Mouse (Mus musculus): ENCODE measurements at regions not wholly inside any gene's neighbourhood (a gene's known extent, or its start where the extent isn't known, plus 50 kb on each side); places are given as distances from the start of the nearest gene placed in this dataset.

DNA sequence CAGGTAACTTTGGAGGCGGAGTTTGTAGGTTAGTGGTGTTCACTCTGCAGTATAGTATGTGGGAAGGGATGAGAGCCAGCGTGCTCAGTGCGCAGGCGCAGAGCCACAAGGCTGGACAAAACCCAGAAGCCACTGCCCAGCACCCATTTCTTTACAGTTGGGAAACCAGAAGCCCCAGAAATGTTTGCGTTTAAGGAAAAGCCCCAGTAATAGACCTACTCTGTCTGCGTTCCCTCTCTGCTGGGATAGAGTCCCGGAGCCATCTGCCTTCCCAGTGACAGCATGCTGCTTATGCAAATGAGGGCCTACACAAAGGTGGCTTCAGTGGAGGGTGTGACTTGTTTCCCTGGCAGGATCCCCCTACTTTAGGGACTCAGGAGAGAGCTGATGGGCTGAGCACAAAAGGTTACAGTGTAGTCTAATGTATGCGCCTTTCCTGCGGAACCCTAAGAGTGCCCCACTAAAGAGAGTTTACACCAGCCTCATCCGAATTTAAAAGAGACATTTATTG is 456.0 kb downstream of the Irx1 start:
- DNase-seq (ENCODE audit: low spot score in 2 of 2) = no peak

DNA sequence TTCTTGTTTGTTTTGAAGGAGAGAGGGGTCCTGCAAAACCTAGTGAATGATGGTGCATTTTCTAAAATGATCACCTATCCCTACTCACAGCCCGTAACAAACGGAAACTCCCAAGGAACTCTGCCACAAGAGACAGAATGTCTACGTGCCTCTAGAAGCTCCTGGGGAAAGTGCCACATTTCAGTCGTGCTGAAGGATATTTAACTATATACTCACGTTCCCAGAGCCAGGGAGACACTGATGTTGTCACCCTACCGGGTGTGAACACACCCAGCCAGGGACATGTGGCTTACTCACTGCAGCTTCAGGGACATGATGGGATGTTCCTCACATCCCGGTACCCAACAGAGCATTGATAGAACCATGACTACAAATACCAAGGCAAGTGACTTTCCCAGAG is 456.7 kb downstream of the Irx1 start:
- DNase-seq (ENCODE audit: low spot score in 2 of 2) = no peak

DNA sequence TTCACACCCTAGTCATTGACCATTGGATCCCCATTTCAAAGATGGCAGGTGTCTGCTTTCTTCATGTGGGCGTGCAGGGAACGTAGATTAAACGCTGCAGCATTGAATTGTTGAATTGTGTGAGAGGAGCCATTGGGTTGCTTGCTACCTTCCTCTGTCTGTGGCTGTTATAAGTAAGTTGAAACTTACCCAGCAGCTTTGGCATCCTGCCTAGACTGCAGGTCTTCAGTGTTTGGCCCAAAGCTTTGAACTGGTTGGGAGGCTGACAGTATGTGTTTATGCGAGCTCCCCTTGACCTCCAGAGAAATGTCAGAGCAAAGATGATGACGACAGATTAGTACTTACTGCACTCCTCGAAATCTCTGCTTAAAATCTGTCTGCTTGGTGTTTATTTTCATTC is 473.8 kb downstream of the Irx1 start:
- DNase-seq (ENCODE audit: low spot score in 2 of 2) = no peak

DNA sequence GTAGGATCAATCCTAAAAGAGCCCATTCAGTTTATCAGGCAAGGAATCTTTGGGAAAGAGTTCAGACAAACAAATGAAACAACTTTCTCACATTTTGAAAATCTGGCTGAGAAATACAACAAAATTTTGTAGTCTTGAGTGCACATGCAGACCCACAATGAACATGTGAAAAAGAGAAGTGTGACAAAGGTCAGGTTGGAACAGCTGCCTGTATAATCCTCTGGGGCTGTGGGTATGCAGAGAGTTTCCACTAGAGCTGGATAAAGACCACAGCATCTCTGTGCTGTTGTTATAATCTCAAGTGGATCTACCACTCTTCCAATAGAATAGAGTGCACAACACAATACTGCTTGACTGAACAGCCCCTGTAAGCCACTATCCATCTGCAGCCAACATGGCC is 482.3 kb downstream of the Irx1 start:
- no peak for DNase-seq (ENCODE audit: low spot score in 2 of 2)

DNA sequence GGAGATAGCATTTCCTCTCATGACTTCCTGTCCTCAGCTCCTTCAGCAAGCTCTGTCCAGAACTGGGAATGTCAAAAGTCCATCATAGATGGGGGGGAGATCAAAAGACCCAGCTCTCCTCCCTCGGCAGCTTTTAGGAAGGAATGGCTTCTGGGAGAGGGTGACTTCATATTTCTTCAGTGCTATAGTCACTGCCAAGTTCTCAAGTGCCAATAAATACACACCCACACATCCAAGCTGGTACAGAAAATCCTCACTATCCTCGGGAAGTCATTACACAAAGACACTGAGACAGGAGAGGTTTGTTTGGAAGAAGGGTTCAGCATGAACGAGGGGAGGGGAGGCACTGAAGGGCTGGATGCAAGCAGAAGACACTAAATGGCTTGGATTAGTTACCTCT is 502.0 kb downstream of the Irx1 start:
- no peak for DNase-seq (ENCODE audit: low spot score in 2 of 2)

DNA sequence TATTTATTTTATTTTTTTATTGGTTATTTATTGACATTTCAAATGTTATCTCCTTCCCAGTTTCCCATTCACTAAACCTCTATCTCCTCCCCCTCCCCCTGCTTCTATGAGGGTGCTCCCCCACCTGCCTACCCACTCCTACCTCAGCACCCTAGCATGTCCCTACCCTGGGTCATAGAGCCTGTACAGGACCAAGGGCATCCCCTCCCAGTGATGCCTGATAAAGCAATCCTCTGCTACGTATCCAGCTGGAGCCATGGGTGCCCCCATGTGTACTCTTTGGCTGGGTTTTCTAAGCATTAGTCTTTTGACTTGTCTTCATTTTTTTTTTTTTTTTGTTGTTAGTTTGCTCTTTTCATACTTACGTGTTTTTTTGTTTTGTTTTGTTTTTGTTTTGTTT is 502.9 kb downstream of the Irx1 start:
- no peak for DNase-seq (ENCODE audit: low spot score in 2 of 2)

DNA sequence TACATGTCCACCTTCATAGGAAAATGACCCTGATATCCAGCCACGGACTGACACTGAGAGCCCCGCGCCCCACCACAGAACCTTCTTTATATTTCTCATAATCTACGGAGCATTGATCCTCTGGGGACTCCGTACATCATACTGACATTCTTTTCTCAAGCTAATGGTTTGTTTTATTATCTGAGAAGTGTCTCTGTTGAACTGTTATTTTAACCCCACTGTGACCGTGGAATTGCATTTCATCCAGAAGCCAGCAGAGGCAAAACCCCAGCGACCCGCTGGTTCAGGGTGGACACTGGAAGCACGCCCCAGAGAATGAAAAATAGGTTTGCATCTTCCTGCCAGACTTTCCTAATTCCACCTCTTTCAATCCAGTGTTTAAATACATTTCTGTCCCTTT is 503.4 kb downstream of the Irx1 start:
- no peak for DNase-seq (ENCODE audit: low spot score in 2 of 2)

DNA sequence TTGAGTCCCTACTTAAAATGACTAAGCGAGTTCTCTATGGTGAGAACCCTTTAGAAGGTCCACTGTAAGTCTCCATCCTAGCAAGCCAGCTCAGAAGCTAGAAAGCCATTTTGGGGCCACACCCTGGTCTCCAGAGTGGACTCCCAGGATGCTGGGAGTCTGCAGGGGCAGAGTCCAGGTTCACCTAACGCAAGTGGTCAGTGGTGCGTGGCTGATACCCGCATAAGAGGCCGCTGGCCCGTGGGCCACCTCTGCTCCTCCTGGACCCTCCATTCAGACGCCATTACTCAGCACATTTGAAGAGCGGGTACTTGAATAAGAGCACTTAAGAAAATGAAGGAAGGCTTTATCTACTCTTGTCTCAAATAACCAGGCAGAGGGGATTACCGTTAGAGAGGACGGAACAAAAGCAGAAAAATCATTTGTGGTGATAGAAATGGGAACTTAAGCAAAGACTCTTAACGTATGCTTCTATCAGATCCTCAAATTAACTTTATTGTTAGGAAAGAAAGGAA is 504.4 kb downstream of the Irx1 start:
- no peak for DNase-seq (ENCODE audit: low spot score in 2 of 2)

DNA sequence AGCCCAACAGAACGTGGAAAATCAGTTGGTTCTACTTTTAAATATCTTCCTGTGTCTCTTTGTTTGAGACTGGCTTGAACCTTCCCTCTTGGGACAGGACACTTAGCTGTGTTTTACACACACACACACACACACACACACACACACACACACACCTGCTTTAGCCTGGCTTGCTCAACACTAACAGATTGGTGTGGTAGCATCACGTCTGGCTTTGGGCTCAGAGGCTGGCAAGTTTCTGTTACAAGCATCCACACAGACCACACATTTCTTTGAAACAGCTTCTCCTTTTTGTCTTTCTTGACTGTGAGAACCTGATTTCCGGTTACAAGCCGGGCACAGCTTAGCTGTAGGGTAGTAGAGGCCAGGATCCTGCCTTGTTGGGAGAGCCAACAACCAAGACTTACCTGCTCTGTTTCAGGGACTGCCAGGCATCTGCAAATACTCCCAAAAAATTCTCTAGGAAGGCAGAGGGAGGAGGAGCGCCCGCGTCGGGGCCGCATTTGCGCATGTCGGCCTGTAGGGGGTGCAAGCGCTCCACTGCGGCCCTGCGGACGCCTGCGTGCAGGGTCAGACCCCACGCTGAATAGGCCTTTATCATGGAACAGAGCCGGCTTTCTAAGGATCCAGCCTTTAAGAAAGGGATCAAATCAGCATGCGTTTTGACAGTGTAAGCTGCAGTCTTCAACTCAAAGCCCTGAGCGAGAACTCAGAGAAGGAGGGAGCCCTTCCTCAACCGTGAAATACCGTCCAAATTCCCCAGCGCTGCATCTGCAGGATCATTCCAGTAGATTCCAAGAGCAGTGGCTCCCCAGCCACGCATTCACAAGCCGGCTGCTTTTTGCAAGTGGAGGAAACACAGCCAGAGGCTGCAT is 505.2 kb downstream of the Irx1 start:
- DNase-seq (ENCODE audit: low spot score in 2 of 2) = peak in 1 of 2 experiments; percentile 9

DNA sequence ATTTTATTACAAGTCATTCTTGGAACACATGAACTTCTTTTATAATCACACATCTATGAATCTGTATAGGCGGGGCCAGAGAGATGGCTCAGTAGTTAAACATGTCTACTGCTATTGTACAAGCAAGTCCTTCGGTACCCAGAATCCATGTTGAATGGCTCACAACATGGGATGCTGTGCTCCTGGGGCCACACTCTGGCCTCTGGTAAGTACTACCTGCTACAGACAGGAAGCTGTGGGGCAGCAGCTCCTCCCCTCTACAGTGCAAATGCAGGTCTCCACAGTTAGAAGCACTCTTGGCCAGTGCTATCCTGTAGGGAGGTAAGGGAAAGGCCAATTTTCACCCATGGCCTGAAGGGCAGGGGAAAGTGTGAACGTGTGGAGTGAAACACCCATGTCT is 506.0 kb downstream of the Irx1 start:
- DNase-seq (ENCODE audit: low spot score in 2 of 2) = no peak

DNA sequence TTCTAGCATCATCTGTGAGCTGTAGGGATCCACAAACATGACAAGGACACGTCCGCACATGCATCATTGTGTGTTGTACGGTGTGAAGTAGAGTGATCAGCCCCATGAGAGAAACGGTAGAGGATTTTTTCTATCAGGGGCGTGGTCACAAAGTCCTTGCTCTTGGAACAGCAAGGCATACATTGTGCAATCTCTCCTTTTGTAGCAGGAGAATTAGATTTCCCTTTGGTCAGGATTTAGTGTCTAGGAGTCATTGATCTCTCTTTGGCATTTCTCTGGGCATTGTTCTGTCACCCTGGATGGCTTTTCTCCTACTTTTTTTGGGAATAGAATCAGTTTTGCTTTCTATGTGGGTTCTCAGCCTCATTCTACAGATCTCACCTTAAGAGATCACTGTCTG is 511.3 kb downstream of the Irx1 start:
- no peak for DNase-seq (ENCODE audit: low spot score in 2 of 2)

DNA sequence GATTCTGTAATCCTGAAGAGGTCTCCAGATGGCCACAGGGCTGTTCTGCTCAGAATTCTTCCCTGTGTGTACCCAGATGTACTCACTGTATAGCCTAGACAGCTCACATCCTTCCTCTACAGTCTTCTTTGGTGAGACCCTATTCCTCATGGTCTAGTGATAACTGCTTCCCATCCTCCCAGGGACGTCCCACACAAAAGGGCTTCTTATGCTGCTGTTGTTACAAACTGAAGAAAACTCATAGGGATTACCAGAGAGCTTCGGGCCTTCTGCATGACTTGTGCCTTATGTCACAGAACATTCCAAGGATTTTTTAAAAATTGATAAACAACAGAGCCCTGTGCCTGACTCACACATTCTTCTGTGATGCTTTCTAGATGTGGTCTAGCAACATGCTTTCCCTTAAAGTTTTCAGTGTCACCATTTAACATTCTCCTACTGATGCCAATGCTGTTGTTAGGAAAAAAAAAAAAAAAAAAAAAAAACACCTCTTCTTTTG is 525.9 kb downstream of the Irx1 start:
- no peak for DNase-seq (ENCODE audit: low spot score in 2 of 2)

DNA sequence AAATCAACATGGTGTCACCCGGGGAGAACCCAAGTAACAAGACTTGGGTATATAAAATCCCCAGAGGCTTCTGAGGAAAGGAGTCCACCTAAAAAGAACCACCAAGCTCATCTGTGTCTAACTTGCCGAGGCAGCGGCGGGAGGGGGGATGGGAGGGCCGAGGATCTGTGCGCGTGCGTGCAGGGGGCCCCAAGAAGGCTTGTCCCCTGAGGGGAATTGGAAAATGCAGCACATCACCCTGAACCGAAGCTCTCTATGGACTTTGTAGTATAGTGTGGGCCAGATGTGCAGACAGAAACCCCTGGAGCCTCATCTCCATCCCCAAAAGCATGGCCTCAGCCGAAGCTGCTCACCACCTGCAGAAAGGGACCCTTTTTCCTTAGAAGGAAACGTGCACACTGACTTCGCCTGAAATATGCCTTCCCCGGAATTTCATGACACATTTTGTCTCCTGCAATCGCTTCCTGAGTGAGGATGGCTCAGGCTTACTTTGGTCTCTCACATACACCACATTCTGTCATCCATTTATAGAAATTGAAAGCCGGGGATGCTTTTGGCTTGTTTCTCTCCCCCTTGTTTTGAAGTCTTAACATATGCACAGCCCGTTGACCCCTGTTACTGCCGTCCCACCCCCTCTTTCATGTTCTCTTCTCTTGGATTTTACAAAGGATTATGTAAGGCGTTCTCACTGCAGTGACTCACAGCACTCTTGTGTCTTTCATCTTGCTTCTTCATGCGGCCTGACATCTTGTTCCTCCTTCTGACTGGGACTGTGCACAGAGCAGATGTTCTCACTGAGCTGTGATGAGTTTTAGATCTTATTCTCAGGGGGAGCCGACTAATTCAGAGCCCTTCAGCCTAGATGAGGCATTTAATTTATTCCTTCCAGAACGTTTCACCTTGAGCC is 559.6 kb downstream of the Irx1 start:
- no peak for DNase-seq (ENCODE audit: low spot score in 2 of 2)

DNA sequence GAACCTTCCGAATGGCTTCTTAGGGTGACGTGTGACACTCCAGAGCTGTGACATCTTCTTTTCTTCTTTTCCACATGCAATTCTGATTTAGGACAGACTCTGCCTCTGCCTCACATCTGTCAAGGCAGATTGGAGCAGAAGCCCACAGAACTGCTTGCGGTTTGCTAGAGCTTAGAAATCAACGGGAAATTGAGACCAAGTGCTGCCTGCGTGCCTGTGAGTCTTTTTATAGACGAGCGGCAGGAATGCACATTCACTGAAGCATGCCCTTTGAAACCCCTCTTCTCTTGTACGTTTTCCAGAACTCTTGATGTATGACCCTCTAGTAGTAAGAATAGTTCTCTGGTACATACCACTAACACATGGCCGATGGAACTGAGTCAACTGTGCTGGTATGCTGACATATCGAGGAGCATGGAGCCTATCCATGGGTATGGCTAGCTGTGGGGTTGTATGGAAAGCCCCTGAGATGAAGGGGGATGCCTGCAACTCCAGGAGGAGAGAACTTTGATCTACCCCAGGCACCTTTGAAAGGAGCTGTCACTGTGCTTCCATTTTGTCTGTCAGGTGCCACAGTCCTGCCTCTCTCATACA is 552.2 kb upstream of the Adamts16 start:
- DNase-seq (ENCODE audit: low spot score in 2 of 2) = no peak

DNA sequence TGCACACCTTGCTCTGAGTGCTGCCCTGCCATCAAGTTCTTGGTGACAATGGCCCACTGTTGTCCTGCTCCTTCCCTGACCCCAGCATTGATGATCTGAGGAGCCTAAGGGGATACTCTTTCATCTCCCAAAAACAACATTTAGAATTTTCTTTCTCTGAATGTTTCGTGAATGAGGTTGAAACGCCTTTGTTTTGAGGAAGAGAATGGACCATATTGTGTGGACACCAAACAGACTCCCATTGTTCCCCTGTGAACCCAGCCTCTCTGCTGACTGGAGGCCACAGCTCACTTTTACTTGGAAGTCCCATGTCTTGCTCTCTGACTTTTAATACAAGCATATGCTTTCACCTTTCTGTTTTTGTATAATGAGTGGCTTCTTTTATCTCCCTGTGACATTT is 537.0 kb upstream of the Adamts16 start:
- no peak for DNase-seq (ENCODE audit: low spot score in 2 of 2)

DNA sequence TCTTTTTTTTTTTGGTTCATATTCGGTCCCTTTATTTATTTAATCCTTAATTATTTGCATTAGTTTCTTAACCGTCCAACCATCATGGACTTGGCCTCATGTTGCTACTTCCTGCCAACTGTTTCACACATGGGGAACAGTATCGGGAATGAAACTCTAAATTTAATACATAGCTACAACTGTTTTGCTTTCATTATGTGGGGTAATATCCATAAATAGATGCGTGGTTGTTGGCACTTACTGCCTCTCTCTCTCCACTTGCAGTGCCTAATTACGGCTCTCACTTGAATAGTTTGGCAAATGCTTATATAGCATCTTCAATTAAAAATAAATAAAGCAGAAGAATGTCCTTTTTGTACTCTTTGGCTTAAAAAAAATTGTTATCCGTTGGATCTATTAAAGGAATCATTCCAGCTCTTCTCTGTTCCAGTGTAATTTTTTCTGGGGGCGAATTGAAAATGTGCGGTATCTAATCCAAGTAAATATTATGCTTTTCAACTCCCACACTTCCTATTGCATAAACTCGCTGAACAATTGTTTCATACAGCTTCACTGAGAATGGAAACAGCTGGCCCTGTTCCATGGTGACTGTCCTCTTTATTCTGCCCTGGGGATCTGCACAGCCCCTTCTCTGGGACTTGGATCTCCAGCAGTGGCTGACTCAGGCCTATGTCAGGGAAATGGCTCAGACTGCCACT is 534.4 kb upstream of the Adamts16 start:
- no peak for DNase-seq (ENCODE audit: low spot score in 2 of 2)

DNA sequence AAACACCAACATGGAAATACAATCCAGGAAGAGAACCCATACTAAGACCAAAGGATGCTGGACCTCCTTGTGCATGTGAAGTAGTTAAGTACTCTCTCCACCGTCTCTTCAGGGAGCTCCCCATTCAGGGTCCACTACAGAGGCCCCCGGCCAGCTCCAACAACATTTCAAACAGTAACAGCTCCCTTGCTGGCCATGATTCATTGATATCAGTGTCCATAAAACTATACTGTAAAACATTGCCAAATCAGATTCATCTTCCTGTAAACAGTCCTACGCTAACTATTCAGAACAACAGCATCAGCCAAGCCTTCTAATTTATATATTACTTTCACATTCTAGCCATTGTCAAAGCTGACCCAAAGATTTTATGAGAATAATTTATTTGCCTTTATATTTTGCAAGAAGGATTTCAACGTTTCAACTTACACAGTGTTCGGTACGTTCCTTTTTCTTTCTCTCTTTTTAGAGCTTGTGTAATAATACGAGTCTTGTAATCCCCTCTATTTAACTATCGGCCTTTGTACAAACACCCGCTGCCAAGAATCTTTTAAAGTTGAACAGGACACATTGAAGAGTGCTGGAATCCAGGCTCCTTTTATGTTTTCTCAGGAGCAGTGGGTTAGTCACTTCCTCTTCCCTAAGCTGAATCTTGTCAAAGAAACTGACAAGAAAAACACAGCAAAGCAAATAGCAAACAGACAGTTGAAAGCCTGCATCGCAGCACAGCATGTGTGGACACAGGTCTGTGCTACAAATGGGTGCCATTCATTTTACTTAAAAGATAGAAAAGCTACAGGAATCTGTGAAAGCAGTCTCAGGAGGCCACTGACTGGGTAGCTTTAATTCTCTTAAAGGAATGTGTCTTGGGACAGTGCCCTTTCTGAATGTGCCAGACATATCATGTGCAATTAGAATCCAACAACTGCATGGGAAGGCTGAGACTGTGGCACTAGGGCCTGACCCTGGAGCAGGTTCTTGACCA is 531.4 kb upstream of the Adamts16 start:
- no peak for DNase-seq (ENCODE audit: low spot score in 2 of 2)

DNA sequence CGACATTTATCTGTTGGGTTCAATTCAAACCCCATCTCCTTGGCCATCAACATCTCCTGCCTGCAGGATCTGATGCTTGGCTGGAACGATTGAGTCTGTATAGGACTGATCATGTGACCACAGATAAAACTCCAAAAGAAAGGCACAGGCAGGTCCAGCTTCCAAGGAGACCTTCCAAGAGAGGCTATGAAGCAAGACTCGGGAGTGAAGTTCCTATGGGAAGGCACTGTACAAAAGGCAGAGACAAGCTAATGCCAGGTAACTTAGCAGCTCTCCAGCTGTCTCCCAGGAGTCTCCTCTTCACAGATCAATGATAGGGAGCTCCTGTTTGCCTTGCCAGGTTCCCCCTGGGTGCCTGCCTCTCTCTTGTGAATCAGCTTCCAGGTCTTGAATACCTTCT is 528.2 kb upstream of the Adamts16 start:
- DNase-seq (ENCODE audit: low spot score in 2 of 2) = no peak

DNA sequence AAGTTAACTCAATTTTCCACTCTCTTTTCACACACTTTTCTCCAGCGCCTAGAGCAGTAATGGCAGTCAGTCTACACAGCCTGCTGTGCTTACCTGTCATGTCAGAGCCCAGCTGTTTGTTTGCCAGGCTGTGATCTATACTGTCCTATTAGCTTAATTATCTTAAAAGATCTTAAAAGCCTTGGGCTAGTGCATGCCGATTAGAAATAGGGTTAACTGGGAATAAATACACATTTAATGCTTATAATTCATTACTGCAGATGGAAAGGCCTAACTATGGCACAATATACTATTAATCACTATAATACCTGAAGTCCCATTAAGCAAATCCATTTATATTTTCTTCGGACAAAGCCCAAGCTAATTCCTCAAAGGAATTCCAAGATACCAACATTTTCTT is 523.6 kb upstream of the Adamts16 start:
- DNase-seq (ENCODE audit: low spot score in 2 of 2) = no peak

DNA sequence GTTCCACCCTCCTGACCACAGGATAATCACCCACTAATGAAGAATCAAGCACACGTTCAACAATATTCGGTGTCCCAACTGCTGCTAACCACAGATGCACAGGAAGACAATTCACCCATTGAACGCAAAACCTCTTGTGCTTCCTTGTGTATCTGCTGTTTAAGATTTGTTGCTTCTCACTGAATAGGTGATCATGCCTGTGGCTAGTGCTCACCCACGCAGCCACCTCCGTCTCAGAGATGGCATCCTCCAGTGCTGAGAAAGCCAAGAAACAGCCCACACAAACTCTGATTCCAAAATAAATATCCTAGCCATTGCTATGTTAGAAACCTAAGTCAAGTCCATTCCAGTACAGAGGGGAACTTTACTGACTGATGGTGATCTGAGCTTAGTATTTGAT is 520.7 kb upstream of the Adamts16 start:
- no peak for DNase-seq (ENCODE audit: low spot score in 2 of 2)

Measured in thymus, postnatal 10 days (tissue).